Mouse (Mus musculus) kidney, adult 2 months (tissue): ENCODE measurements around the gene Gna15. TPM values are rescaled to one million over a fixed set of nuclear protein-coding genes. Genes with fewer than 3 reads are reported as not detected.

Experiments
- DNase-seq: peaks from one replicate; pipeline ENCODE4 v3.0.0; 2021
- H3K27ac ChIP-seq: fragments of 200-500 bp; 2 replicates; pipeline ENCODE4 v1.5.1; 2012; ENCODE audit warnings: low read depth, low read length, control low read depth, inconsistent platforms; ENCODE audit not compliant: insufficient read depth
- H3K27me3 ChIP-seq: fragments of 200-500 bp; replicated peaks from 2 replicates; pipeline ENCODE4 v1.6.1; 2012; ENCODE audit warnings: mild to moderate bottlenecking, moderate library complexity, low read length, inconsistent platforms; ENCODE audit not compliant: control insufficient read depth, insufficient read depth
- H3K36me3 ChIP-seq: fragments of 200-500 bp; 2 replicates; pipeline ENCODE4 v1.6.1; 2012; ENCODE audit warnings: mild to moderate bottlenecking, moderate library complexity, low read length, inconsistent platforms; ENCODE audit not compliant: control insufficient read depth, insufficient read depth
- H3K4me1 ChIP-seq: fragments of 200-500 bp; 2 replicates; pipeline ENCODE4 v1.6.1; 2011; ENCODE audit warnings: low read length; ENCODE audit not compliant: control insufficient read depth, insufficient read depth
- H3K4me3 ChIP-seq: fragments of 200-500 bp; 2 replicates; pipeline ENCODE4 v1.5.1; 2011; ENCODE audit warnings: mild to moderate bottlenecking, low read depth, low read length, control low read depth; ENCODE audit not compliant: insufficient read depth
- CTCF ChIP-seq: fragments of 200-500 bp; conservative IDR thresholded peaks from 2 replicates; pipeline ENCODE4 v1.5.1; 2011; ENCODE audit warnings: low read depth, mild to moderate bottlenecking, control low read depth, low read length, moderate library complexity, mixed read lengths; ENCODE audit not compliant: insufficient read depth, insufficient read length
- POLR2A ChIP-seq: fragments of 200-500 bp; IDR thresholded peaks from one replicate; pipeline ENCODE4 v1.6.1; 2011; ENCODE audit warnings: low read depth, low read length, control low read depth
- WGBS: fragments of 180-500 bp; shearing (Covaris S2); methylation state at CpG from one replicate; pipeline ENCODE4 v1.1.7; 2018; 5-methylcytosine and 5-hydroxymethylcytosine counted together
- polyA plus RNA-seq: library from polyadenylated mRNA; depleted of rRNA; stranded (reverse); fragments of >200 nt; gene quantifications from 2 replicates; pipeline ENCODE4 v1.2.3, GENCODE M21; 2012; rRNA removed

The Gna15 gene
- polyA plus RNA-seq: 1.7 and 2.1 TPM in 2 replicates

GRCm38 (mm10) chr10:81524051-81524605 is at the start of gene Gna15:
Gna15 (minus strand) TSS chr10:81524225.
- Histone ChIP-seq H3K36me3 (no peaks in the 10 kb centered on the region), H3K27ac (no peak within 1 kb of the TSS), H3K4me1 (no peaks in the 10 kb centered on the region), H3K27me3 (no peaks in the 10 kb centered on the region), H3K4me3 (no peak within 1 kb of the TSS)
- peak; percentile 30 for DNase-seq
- WGBS: 47% methylated on average over 9 of the region's 9 CpGs
- TF ChIP-seq POLR2A: no peak
- TF ChIP-seq CTCF: no peak

GRCm38 (mm10) chr10:81572975-81573374 is 49.0 kb upstream of the Gna15 start:
- no peak for TF ChIP-seq POLR2A
- WGBS: 57% methylated on average over 9 of the region's 9 CpGs
- H3K4me1 ChIP-seq: 0 out of 2 replicates have a peak, but pooled peaks cover 3% of the 10 kb centered on the region
- no peak overlapping the region for H3K4me3 ChIP-seq
- no peak overlapping the region for H3K27ac ChIP-seq
- no peaks in the 10 kb centered on the region for H3K27me3 ChIP-seq
- H3K36me3 ChIP-seq: no peaks in the 10 kb centered on the region
- peak; percentile 36 for DNase-seq

GRCm38 (mm10) chr10:81572133-81572671 is 48.2 kb upstream of the Gna15 start:
- no peaks in the 10 kb centered on the region for H3K27me3 ChIP-seq
- TF ChIP-seq CTCF (no peak), POLR2A (no peak)
- H3K36me3 ChIP-seq: no peaks in the 10 kb centered on the region
- WGBS: 18% methylated on average over 9 of the region's 9 CpGs
- 0 out of 2 replicates have a peak overlapping the region, but pooled peaks have one; percentile 16 for H3K27ac ChIP-seq
- peak; percentile 43 for DNase-seq
- H3K4me3 ChIP-seq: no peak overlapping the region
- 0 out of 2 replicates have a peak, but pooled peaks cover 3% of the 10 kb centered on the region for H3K4me1 ChIP-seq

- peak; percentile 99 for DNase-seq
- Histone ChIP-seq H3K4me3 (peak overlapping the region; percentile 43), H3K36me3 (no peaks in the 10 kb centered on the region), H3K27me3 (no peaks in the 10 kb centered on the region), H3K27ac (peak overlapping the region; percentile 73; the same call in 1 of the 2 replicates), H3K4me1 (0 out of 2 replicates have a peak, but pooled peaks cover 3% of the 10 kb centered on the region)
- 1% methylated on average over 18 of the region's 18 CpGs for WGBS
- no peak for TF ChIP-seq CTCF
- no peak for TF ChIP-seq POLR2A
These were observed 47.5 kb upstream of the Gna15 start for GRCm38 (mm10) chr10:81571501-81571876.

GRCm38 (mm10) chr10:81570831-81571500 is 46.9 kb upstream of the Gna15 start:
- Histone ChIP-seq H3K27ac (peak overlapping the region; percentile 73; the same call in 1 of the 2 replicates), H3K4me3 (peak overlapping the region; percentile 43), H3K27me3 (no peaks in the 10 kb centered on the region), H3K36me3 (no peaks in the 10 kb centered on the region), H3K4me1 (0 out of 2 replicates have a peak, but pooled peaks cover 3% of the 10 kb centered on the region)
- TF ChIP-seq CTCF (no peak), POLR2A (no peak)
- WGBS: under 1% methylated on average over 34 of the region's 34 CpGs
- peak; percentile 98 for DNase-seq

- 4% methylated on average over 11 of the region's 11 CpGs for WGBS
- H3K4me3 ChIP-seq: peak overlapping the region; percentile 41; the same call in 1 of the 2 replicates
- H3K27me3 ChIP-seq: no peaks in the 10 kb centered on the region
- no peak for DNase-seq
- H3K4me1 ChIP-seq: 0 out of 2 replicates have a peak, but pooled peaks cover 3% of the 10 kb centered on the region
- peak overlapping the region; percentile 70 for H3K27ac ChIP-seq
- H3K36me3 ChIP-seq: no peaks in the 10 kb centered on the region; the same call in none of the 2 replicates
- TF ChIP-seq CTCF: no peak
These were observed 46.3 kb upstream of the Gna15 start for GRCm38 (mm10) chr10:81570238-81570800.
